Mouse (Mus musculus) embryonic fibroblast, embryonic 13.5 days (primary cell): ENCODE results near the gene Ctdsp1. TPM values are rescaled to one million over a fixed set of nuclear protein-coding genes. Genes with fewer than 3 reads are reported as not detected.

ENCODE experiments used
- H3K27ac ChIP-seq: 2 replicates; pipeline ENCODE4 v1.5.1; 2012; ENCODE audit warnings: low read length, control low read depth, inconsistent platforms; ENCODE audit not compliant: insufficient read depth
- H3K4me1 ChIP-seq: 2 replicates; pipeline ENCODE4 v1.6.1; 2011; ENCODE audit warnings: low read length; ENCODE audit not compliant: control insufficient read depth, insufficient read depth
- H3K4me3 ChIP-seq: 2 replicates; pipeline ENCODE4 v1.5.1; 2011; ENCODE audit warnings: mild to moderate bottlenecking, control low read depth, low read length; ENCODE audit not compliant: insufficient read depth
- CTCF ChIP-seq: IDR thresholded peaks from 2 replicates; pipeline ENCODE4 v1.5.1; 2011; ENCODE audit warnings: mild to moderate bottlenecking, control low read depth, low read length, moderate library complexity, borderline replicate concordance; ENCODE audit not compliant: insufficient read depth
- POLR2A ChIP-seq: IDR thresholded peaks from 2 replicates; pipeline ENCODE4 v1.6.1; 2011; ENCODE audit warnings: low read depth, mild to moderate bottlenecking, control low read depth, low read length, moderate library complexity
- polyA plus RNA-seq: library from polyadenylated mRNA; stranded (reverse); fragments of >200 nt; gene quantifications from 2 replicates; pipeline ENCODE4 v1.2.4, GENCODE M21; 2011; ENCODE audit warnings: low read depth; ENCODE audit not compliant: missing spikeins, insufficient read length

Ctdsp1 gene
- 58.6 and 78.6 TPM in 2 replicates for polyA plus RNA-seq

DNA sequence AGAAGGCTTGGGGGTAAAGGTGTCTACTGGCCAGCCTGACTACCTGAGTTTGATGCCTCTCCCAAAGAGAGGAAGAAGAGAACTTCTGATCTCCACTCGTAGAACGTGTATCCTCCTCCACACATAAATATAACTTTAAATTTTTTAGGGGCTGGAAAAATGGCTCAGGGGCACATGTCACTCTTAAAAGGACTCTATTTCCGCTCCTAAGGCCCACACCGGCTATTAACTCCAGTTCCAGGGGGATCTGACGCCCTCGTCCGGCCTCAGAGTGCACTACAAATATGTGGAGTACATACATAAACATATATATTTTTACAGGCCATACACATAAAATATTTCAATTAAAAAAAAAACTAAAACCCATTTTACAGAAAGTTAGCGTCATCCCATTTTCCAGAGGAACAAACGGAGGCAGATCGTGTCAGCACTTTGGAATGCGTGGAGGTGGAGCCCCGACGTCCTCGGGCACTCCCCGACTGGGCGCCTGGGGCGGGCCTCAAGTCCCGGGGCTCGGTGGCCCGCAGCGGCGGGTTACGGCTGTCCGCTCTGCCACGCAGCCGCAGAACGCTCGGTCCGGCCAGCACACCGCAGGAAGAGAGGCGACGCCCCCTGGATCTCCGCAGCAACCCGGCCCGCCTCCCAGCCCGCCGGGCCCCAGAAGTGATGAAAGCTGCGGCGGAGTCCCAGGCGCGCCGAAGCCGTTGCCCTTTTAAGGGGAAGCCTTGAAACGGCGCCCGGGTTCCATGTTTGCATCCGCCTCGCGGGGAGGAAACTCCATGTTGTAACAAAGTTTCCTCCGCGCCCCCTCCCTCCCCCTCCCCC, at the start of gene Ctdsp1:
TSS of gene Ctdsp1 (plus strand) at position 586 of the 825 bp plus-strand sequence.
- Histone ChIP-seq H3K4me1 (0 out of 2 replicates have a peak, but pooled peaks cover 3% of the 10 kb centered on the region), H3K4me3 (peak within 1 kb of the TSS; percentile 67), H3K27ac (peak within 1 kb of the TSS; percentile 83)
- no peak for TF ChIP-seq CTCF
- TF ChIP-seq POLR2A, result peak; percentile 58

DNA sequence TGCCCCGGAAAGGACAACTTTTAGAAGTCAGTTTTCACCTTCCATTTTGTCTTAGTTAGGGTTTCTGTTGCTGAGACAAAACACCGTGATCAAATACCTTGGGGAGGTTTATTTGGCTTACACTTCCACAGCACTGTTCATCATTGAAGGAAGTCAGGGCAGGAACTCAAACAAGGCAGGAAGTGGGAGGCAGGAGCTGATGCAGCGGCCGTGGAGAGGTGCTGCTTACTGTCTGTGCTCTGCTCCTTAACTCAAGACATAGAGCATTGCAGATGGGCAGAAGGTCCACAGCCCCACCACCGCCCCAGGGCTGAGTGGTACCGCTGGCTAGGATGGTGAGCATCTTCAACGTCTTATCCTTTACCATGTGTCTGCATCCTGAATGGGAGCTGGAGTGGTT, 49.4 kb upstream of the Ctdsp1 start:
- Histone ChIP-seq H3K27ac (no peak overlapping the region), H3K4me1 (no peaks in the 10 kb centered on the region), H3K4me3 (no peak overlapping the region)
- TF ChIP-seq POLR2A (no peak), CTCF (no peak)

DNA sequence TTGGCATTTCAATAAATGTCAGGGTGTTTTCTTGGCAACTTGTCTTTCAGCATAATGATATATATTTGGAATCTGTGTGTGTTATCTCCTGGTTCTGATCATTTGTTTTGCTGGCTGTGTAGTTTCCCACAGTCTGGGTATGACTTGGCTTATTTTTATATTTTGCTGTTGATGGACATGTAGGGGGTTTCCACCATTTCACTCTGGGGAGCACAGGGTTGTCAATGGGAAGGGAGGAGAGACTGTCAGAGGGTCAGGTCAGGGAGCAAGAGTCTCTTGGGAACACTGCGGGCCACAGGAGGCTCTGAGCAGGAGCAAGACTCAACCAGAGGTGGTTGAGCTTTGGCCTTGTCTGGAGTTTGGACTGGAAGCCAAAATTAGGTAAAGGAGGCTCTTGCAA, 49.0 kb upstream of the Ctdsp1 start:
- TF ChIP-seq CTCF, result no peak
- TF ChIP-seq POLR2A, result no peak

DNA sequence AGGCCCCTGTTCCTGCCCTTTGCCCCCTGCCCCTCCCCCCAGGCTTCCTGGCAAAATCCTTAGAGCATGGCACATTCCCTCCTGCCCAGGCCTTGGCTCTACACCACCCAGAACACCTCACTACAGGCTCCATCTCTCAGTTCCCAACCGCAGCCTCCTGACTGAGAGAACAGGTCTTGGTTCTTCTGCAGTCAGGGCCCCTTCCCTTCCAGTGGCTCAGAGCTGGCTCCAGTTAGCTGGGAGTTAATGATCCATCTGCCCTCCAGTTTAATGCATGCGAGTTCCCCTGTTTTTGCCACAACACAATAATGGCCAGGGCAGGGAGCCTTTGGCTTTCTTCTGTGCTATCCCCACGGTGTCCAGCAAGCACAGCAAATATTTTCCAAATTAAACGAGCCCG, 48.1 kb upstream of the Ctdsp1 start:
- Histone ChIP-seq H3K27ac (no peak overlapping the region), H3K4me3 (no peak overlapping the region), H3K4me1 (no peaks in the 10 kb centered on the region)
- TF ChIP-seq POLR2A (no peak), CTCF (no peak)

More for the DNA sequence above, 49.0 kb upstream of the Ctdsp1 start:
- no peak overlapping the region for H3K4me3 ChIP-seq
- H3K4me1 ChIP-seq, result no peaks in the 10 kb centered on the region
- H3K27ac ChIP-seq, result no peak overlapping the region

DNA sequence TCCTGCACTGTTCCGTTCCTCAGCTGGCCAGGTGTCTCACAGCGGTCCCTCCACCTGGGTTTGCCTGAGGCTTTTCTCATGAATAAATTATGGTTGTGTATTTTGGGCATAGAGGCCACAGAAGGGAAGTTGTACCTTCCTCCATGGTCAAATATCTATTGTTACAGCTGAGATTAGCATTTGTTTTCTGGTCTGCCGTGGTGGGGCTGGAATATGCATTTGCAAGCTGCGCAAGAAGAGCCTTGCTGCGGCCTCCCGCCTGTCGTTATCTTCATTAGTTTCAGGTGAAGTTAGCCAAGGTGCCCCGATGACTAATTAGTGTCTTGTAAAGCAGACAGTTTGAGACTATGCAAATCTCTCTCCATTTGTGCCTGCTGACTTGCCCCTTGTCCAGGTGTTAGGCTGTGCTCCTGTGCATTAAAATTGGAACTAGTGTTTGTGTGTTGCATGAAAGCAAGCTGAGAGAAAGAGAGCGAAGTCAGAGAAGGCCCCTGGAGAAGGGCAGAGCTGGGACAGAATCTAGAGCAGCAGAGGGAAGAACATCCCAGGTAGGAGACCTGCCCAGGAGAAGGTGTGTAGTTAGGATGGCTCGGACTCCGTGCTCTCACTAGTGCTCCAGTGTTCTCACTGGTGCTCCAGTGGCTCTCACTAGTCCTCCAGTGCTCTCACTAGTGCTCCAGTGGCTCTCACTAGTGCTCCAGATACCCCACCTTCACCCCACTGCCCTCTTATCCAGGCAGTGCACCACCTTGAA, 47.0 kb upstream of the Ctdsp1 start:
- H3K4me3 ChIP-seq, result no peak overlapping the region
- H3K4me1 ChIP-seq, result no peaks in the 10 kb centered on the region
- H3K27ac ChIP-seq, result no peak overlapping the region
- no peak for TF ChIP-seq POLR2A

DNA sequence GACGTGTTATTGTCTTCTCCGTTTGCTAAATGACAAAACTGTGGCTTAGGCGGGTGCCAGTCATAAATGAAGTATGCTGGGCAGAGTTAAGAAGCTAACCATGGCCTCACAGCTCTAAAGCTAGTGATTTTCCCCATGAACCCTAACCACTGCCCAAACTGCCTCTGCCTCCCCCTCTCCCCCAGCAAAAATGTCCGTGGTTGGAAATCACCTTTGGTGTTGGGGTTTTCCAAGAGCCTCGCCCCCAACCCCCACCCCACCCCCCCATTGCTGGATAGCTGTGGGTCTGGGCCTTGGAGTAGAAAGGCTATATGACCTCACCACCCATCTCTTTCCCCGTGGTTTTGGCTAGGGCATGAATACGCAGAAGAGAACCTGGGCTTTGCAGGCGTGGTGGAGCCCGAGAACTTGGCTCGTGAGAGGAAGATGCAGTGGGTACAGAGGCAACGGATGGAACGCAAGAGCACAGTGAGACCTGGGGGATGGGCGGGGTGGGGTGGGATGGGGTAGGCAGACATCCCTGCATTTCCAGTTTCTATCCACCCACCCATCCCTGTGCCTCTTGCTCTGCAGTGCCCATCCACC, 40.0 kb upstream of the Ctdsp1 start:
- Histone ChIP-seq H3K4me1 (no peaks in the 10 kb centered on the region), H3K27ac (no peak overlapping the region), H3K4me3 (no peak overlapping the region)
- TF ChIP-seq CTCF, result no peak
- no peak for TF ChIP-seq POLR2A

DNA sequence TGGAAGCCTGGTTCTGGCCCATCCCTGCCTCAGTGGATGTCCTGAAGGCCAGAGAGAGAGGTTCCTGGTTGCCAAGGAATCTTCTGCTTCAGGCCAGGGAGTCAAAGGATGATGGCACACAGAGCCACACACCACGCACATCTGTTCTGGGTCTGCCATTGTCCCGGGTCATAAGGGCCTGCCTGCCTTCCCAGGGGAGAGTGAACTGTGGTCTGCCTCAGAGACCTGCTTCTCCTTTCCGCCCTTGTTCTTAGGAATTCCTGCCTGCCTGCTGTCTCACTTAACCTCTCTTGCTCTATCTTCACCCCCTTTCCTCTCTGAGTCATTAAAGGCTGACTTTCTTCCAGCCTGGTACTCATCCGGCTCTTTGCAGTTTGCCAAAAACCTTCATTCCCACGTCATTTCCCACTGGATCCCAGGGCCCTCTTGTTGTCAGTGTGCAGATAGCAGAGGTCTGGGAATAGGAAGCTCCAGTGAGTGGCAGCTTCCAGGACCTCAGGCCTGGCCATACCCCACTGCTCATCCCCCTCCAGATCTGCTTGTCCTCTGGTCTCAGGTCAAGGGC, 38.7 kb upstream of the Ctdsp1 start:
- no peaks in the 10 kb centered on the region for H3K4me1 ChIP-seq
- no peak overlapping the region for H3K4me3 ChIP-seq
- no peak for TF ChIP-seq POLR2A
- no peak for TF ChIP-seq CTCF
- H3K27ac ChIP-seq, result peak overlapping the region; percentile 16; the same call in 1 of the 2 replicates

DNA sequence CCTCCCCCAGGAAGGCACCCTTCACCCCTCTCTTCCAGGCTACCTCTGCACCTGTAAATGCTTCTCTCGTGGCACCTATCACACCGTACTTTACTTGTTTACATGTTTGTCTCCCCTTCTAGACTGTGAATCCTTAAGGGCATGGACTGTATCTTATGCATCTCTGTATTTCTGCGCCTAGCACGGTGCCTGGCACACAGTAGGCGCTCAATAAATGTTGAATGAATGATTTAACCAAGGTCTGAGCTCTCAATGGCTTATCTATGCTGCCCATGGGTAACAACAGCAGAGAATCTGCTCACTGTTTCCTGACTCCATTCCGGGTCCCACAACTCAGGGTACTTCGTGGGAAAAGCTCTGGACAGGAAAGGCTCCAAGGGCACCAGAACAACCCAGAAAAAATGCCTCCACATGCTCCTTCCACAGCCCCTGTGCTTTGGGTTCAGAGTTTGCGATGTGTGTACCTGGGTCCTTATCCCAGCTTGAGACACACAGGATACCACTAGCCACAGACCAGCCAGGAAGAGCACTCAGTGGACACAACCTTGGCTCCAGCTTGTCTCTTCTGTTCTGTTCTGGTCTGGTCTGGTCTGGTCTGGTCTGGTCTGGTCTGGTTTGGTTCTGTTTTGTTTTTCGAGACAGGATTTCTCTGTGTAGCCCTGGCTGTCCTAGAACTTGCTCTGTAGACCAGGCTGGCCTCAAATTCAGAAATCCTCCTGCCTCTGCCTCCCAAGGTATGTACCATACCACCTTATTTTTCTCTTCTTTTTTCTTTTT, 37.7 kb upstream of the Ctdsp1 start:
- H3K4me3 ChIP-seq, result no peak overlapping the region
- no peak for TF ChIP-seq POLR2A
- TF ChIP-seq CTCF, result no peak
- no peak overlapping the region for H3K27ac ChIP-seq
- no peaks in the 10 kb centered on the region for H3K4me1 ChIP-seq

DNA sequence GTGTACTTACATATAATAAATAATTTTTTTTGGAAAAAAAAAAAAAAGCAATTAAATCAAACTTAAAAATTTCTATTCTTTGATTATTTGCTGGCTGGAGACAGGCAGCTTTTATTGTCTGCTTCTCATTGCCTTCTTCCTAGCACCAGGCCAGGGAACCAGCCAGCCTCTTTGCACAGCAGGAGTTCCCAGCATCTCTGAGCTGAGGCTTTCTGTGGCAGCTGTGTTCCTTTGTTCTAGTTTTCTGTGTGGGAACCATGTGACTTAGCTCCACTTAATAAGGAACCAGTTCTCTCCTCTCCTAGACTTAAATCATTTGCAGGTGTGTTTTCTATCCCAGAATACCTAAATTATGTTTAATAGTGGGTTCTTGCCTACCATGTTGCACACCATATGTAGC, 33.8 kb upstream of the Ctdsp1 start:
- Histone ChIP-seq H3K27ac (no peak overlapping the region), H3K4me1 (no peaks in the 10 kb centered on the region), H3K4me3 (no peak overlapping the region)
- no peak for TF ChIP-seq POLR2A
- TF ChIP-seq CTCF, result no peak
